In genomic region chr4:117855146-117855545, GRCm38 (mm10) we compare ENCODE assay signal across 11 mouse cellular contexts. TPM values are rescaled to one million over a fixed set of nuclear protein-coding genes. Genes with fewer than 3 reads are reported as not detected.
DNase-seq lines count a peak whose midpoint lies in the region; ATAC-seq lines count a peak whose summit lies in the region.
"Had no signal": no experiment of that assay in that cellular context is flagged by ENCODE, and none has a peak within 500 bp of the region (broad histone marks: within the 10 kb centered on the region; RNA-seq: fewer than 3 reads in every experiment).

No protein-coding gene starts in this region.

- 91% methylated on average over 9 of the region's 9 CpGs for WGBS in liver, embryonic 13.5 days (ENCODE audit: insufficient replicate concordance)
- 86% methylated on average over 9 of the region's 9 CpGs for WGBS in liver, embryonic 12.5 days (ENCODE audit: insufficient replicate concordance)
- WGBS in limb, embryonic 10.5 days: 89% methylated on average over 9 of the region's 9 CpGs

- H3K36me3 ChIP-seq in liver, embryonic 13.5 days: peaks cover 100% of the 10 kb centered on the region
- peaks cover 100% of the 10 kb centered on the region for H3K36me3 ChIP-seq in liver, embryonic 12.5 days
- H3K36me3 ChIP-seq in limb, embryonic 10.5 days: peaks cover 14% of the 10 kb centered on the region; the same call in 1 of the 2 replicates

- no peak overlapping the region for H3K4me3 ChIP-seq in liver, embryonic 13.5 days (replicated peaks)
- no peak overlapping the region for H3K4me3 ChIP-seq in liver, embryonic 12.5 days
- H3K4me3 ChIP-seq in limb, embryonic 10.5 days: no peak overlapping the region
- H3K4me3 ChIP-seq: limb, embryonic 13.5 days had no signal

- H3K9me3 ChIP-seq in liver, embryonic 13.5 days (replicated peaks): no peaks in the 10 kb centered on the region
- H3K9me3 ChIP-seq in liver, embryonic 12.5 days (replicated peaks): no peaks in the 10 kb centered on the region
- no peaks in the 10 kb centered on the region for H3K9me3 ChIP-seq in limb, embryonic 10.5 days (replicated peaks)
- H3K9me3 ChIP-seq: limb, embryonic 13.5 days had no signal

- no peak overlapping the region for H3K9ac ChIP-seq in liver, embryonic 13.5 days
- no peak overlapping the region for H3K9ac ChIP-seq in liver, embryonic 12.5 days
- H3K9ac ChIP-seq: limb, embryonic 13.5 days had no signal

- H3K4me2 ChIP-seq in liver, embryonic 13.5 days: no peak overlapping the region
- no peak overlapping the region for H3K4me2 ChIP-seq in liver, embryonic 12.5 days
- H3K4me2 ChIP-seq: limb, embryonic 13.5 days had no signal

- H3K4me1 ChIP-seq in liver, embryonic 13.5 days (replicated peaks): peaks cover 77% of the 10 kb centered on the region
- peaks cover 47% of the 10 kb centered on the region for H3K4me1 ChIP-seq in liver, embryonic 12.5 days
- H3K4me1 ChIP-seq in limb, embryonic 10.5 days: peaks cover 18% of the 10 kb centered on the region; the same call in 1 of the 2 replicates

- no peaks in the 10 kb centered on the region for H3K27me3 ChIP-seq in liver, embryonic 13.5 days
- 0 out of 2 replicates have a peak, but pooled peaks cover 3% of the 10 kb centered on the region for H3K27me3 ChIP-seq in liver, embryonic 12.5 days (replicated peaks)
- H3K27me3 ChIP-seq in limb, embryonic 10.5 days (ENCODE audit: low read depth, poor library complexity, severe bottlenecking): no peaks in the 10 kb centered on the region
- H3K27me3 ChIP-seq: limb, embryonic 13.5 days had no signal

- DNase-seq in cerebellum, adult 9-11 months: peak; percentile 51
- DNase-seq in cerebellum, adult 8-10 months: no peak
- DNase-seq in liver, embryonic 13.5 days: no peak
- peak; percentile 43 to 65 for DNase-seq in cerebellum, postnatal 14 days
- DNase-seq in limb, embryonic 10.5 days (ENCODE audit: low spot score): no peak
- DNase-seq in thymus, postnatal 10 days (ENCODE audit: low spot score in 2 of 2): no peak

- peak overlapping the region; percentile 0; the same call in 1 of the 2 replicates for H3K27ac ChIP-seq in liver, embryonic 13.5 days
- no peak overlapping the region for H3K27ac ChIP-seq in liver, embryonic 12.5 days
- peak overlapping the region; percentile 11; the same call in 1 of the 2 replicates for H3K27ac ChIP-seq in limb, embryonic 10.5 days
- H3K27ac ChIP-seq: limb, embryonic 13.5 days; macrophage had no signal

- no peak for ATAC-seq in liver, embryonic 13.5 days (ENCODE audit: low read depth)
- no peak for ATAC-seq in liver, embryonic 12.5 days
- no peak for ATAC-seq in megakaryocyte progenitor cell, adult 5-6 weeks (replicated peaks; ENCODE audit: poor library complexity)
- ATAC-seq: intestine, embryonic 16.5 days had no signal

RNA-seq across cellular contexts. Expression of gene Ccdc24, which starts 17.2 kb away (rescaled TPM):
- polyA plus RNA-seq in liver, embryonic 13.5 days (2015; fragmentation: Nextera tagmentation; extraction: Ambion mirVana): 1.0 and 1.1 TPM in 2 replicates
- 1.7 and 2.0 TPM in 2 replicates for polyA plus RNA-seq in liver, embryonic 12.5 days (2016; fragmentation: Nextera tagmentation; extraction: Ambion mirVana)
- 0.96 and 1.3 TPM in 2 replicates for polyA plus RNA-seq in limb, embryonic 10.5 days (2016; fragmentation: Nextera tagmentation; extraction: Ambion mirVana)
- not detected in 2 replicates for total RNA-seq in megakaryocyte progenitor cell, adult 5-6 weeks (2015)
- not detected in 2 replicates for total RNA-seq in megakaryocyte progenitor cell, adult 5-6 weeks (2017)
- polyA plus RNA-seq: macrophage had no signal

RNA-seq across cellular contexts. Expression of gene Slc6a9, which starts 20.8 kb away (rescaled TPM):
- polyA plus RNA-seq in liver, embryonic 13.5 days (2015; fragmentation: Nextera tagmentation; extraction: Ambion mirVana): 45.2 TPM in 2 replicates
- polyA plus RNA-seq in liver, embryonic 12.5 days (2016; fragmentation: Nextera tagmentation; extraction: Ambion mirVana): 52.8 and 57.8 TPM in 2 replicates
- 9.4 and 10.3 TPM in 2 replicates for polyA plus RNA-seq in limb, embryonic 10.5 days (2016; fragmentation: Nextera tagmentation; extraction: Ambion mirVana)
- total RNA-seq in megakaryocyte progenitor cell, adult 5-6 weeks (2015): 0.05 TPM in 1 of 2 replicates, not detected in the other
- 0.21 and 2.6 TPM in 2 replicates for total RNA-seq in megakaryocyte progenitor cell, adult 5-6 weeks (2017)
- polyA plus RNA-seq: macrophage had no signal

RNA-seq across cellular contexts. Expression of gene B4galt2, which starts 28.1 kb away (rescaled TPM):
- 1.8 and 1.9 TPM in 2 replicates for polyA plus RNA-seq in liver, embryonic 13.5 days (2015; fragmentation: Nextera tagmentation; extraction: Ambion mirVana)
- polyA plus RNA-seq in liver, embryonic 12.5 days (2016; fragmentation: Nextera tagmentation; extraction: Ambion mirVana): 5.2 and 5.7 TPM in 2 replicates
- 22.8 and 26.2 TPM in 2 replicates for polyA plus RNA-seq in limb, embryonic 10.5 days (2016; fragmentation: Nextera tagmentation; extraction: Ambion mirVana)
- 0.54 TPM in 2 replicates for total RNA-seq in megakaryocyte progenitor cell, adult 5-6 weeks (2015)
- total RNA-seq in megakaryocyte progenitor cell, adult 5-6 weeks (2017): not detected in 2 replicates

RNA-seq across cellular contexts. Expression of gene Atp6v0b, which starts 32.0 kb away (rescaled TPM):
- 158 and 159 TPM in 2 replicates for polyA plus RNA-seq in liver, embryonic 13.5 days (2015; fragmentation: Nextera tagmentation; extraction: Ambion mirVana)
- polyA plus RNA-seq in liver, embryonic 12.5 days (2016; fragmentation: Nextera tagmentation; extraction: Ambion mirVana): 180 and 198 TPM in 2 replicates
- 143 and 147 TPM in 2 replicates for polyA plus RNA-seq in limb, embryonic 10.5 days (2016; fragmentation: Nextera tagmentation; extraction: Ambion mirVana)
- total RNA-seq in megakaryocyte progenitor cell, adult 5-6 weeks (2015): 308 and 311 TPM in 2 replicates
- 105 and 150 TPM in 2 replicates for total RNA-seq in megakaryocyte progenitor cell, adult 5-6 weeks (2017)

RNA-seq across cellular contexts. Expression of gene Dph2, which starts 36.7 kb away (rescaled TPM):
- polyA plus RNA-seq in liver, embryonic 13.5 days (2015; fragmentation: Nextera tagmentation; extraction: Ambion mirVana): 9.8 and 10.5 TPM in 2 replicates
- 15.5 and 15.8 TPM in 2 replicates for polyA plus RNA-seq in liver, embryonic 12.5 days (2016; fragmentation: Nextera tagmentation; extraction: Ambion mirVana)
- polyA plus RNA-seq in limb, embryonic 10.5 days (2016; fragmentation: Nextera tagmentation; extraction: Ambion mirVana): 22.7 and 25.1 TPM in 2 replicates
- total RNA-seq in megakaryocyte progenitor cell, adult 5-6 weeks (2015): 9.5 and 13.0 TPM in 2 replicates
- 8.3 and 10.3 TPM in 2 replicates for total RNA-seq in megakaryocyte progenitor cell, adult 5-6 weeks (2017)

Comparison
In these comparisons a context has a peak if more than half of its experiments do, and no peak if none do; other contexts are left out.
1. DNase-seq: peak in cerebellum, adult 9-11 months (single experiment) and cerebellum, postnatal 14 days (2 of 2); none in cerebellum, adult 8-10 months (single experiment), liver, embryonic 13.5 days (single experiment), limb, embryonic 10.5 days (single experiment) and thymus, postnatal 10 days (0 of 2).